Mouse (Mus musculus) megakaryocyte, adult 5-6 weeks (primary cell): ENCODE data around the gene Ston2. TPM values are rescaled to one million over a fixed set of nuclear protein-coding genes. Genes with fewer than 3 reads are reported as not detected.

Experiments used
- ATAC-seq: 2 replicates; pipeline ENCODE4 v1.8.0; 2016; ENCODE audit warnings: mild to moderate bottlenecking, inconsistent platforms; ENCODE audit not compliant: poor library complexity, severe bottlenecking
- total RNA-seq, 2 experiments: library from RNA; stranded (forward) in 1 of 2; stranded (reverse) in 1 of 2; fragments of 153-499, 151-499 nt in 1 of 2; fragments of 221-1000, 200-1000 nt in 1 of 2; gene quantifications; 2 replicates each; pipeline versions ENCODE4 v1.2.3 to v1.2.4; 2015 to 2017

The Ston2 gene
- 3.9 and 6.2 TPM in 2 replicates for total RNA-seq (2015)
- total RNA-seq (2017): 2.5 and 4.6 TPM in 2 replicates

GRCm38 (mm10) chr12:91787959-91788437, at the start of gene Ston2:
Ston2 (minus strand) TSS chr12:91788387.
- no peak for ATAC-seq

- ATAC-seq: no peak
Observed at GRCm38 (mm10) chr12:91837401-91838065, 49.3 kb upstream of the Ston2 start.

- ATAC-seq: no peak
Observed at GRCm38 (mm10) chr12:91833939-91834333, 45.7 kb upstream of the Ston2 start.

- no peak for ATAC-seq
Observed at GRCm38 (mm10) chr12:91833237-91833938, 45.2 kb upstream of the Ston2 start.

GRCm38 (mm10) chr12:91831410-91831809, 43.2 kb upstream of the Ston2 start:
- ATAC-seq: no peak

- ATAC-seq: no peak
Observed at GRCm38 (mm10) chr12:91820461-91820860, 32.3 kb upstream of the Ston2 start.

- ATAC-seq: no peak
Observed at GRCm38 (mm10) chr12:91818726-91819125, 30.5 kb upstream of the Ston2 start.

- ATAC-seq: peak; percentile 89
Observed at GRCm38 (mm10) chr12:91815990-91816389, 27.8 kb upstream of the Ston2 start.

- no peak for ATAC-seq
Observed at GRCm38 (mm10) chr12:91815552-91815951, 27.4 kb upstream of the Ston2 start.

- ATAC-seq: no peak
Observed at GRCm38 (mm10) chr12:91808911-91809310, 20.7 kb upstream of the Ston2 start.

GRCm38 (mm10) chr12:91807761-91808160, 19.6 kb upstream of the Ston2 start:
- ATAC-seq: no peak

GRCm38 (mm10) chr12:91807095-91807494, 18.9 kb upstream of the Ston2 start:
- 0 out of 2 replicates have a peak, but pooled peaks have one; percentile 17 for ATAC-seq

- no peak for ATAC-seq
Observed at GRCm38 (mm10) chr12:91804262-91804661, 16.1 kb upstream of the Ston2 start.

GRCm38 (mm10) chr12:91803207-91803932, 15.2 kb upstream of the Ston2 start:
- ATAC-seq: peak; percentile 52

- ATAC-seq: no peak
Observed at GRCm38 (mm10) chr12:91802586-91803206, 14.5 kb upstream of the Ston2 start.

- ATAC-seq: no peak
Observed at GRCm38 (mm10) chr12:91800861-91801385, 12.7 kb upstream of the Ston2 start.

- peak; percentile 46 for ATAC-seq
Observed at GRCm38 (mm10) chr12:91799821-91800335, 11.7 kb upstream of the Ston2 start.

GRCm38 (mm10) chr12:91799379-91799773, 11.2 kb upstream of the Ston2 start:
- ATAC-seq: peak; percentile 31; the same call in 1 of the 2 replicates

- 0 out of 2 replicates have a peak, but pooled peaks have one; percentile 32 for ATAC-seq
Observed at GRCm38 (mm10) chr12:91798720-91799378, 10.7 kb upstream of the Ston2 start.

- ATAC-seq: no peak
Observed at GRCm38 (mm10) chr12:91796774-91797173, 8.6 kb upstream of the Ston2 start.
